Mouse (Mus musculus) right cerebral cortex, postnatal 10 days (tissue): ENCODE data around the gene Hes5.

ENCODE experiments used
- DNase-seq, 2 experiments: peaks; one replicate each; pipeline ENCODE4 v3.0.0; 2021; ENCODE audit warnings: low spot score in 2 of 2

Gene Hes5

DNA sequence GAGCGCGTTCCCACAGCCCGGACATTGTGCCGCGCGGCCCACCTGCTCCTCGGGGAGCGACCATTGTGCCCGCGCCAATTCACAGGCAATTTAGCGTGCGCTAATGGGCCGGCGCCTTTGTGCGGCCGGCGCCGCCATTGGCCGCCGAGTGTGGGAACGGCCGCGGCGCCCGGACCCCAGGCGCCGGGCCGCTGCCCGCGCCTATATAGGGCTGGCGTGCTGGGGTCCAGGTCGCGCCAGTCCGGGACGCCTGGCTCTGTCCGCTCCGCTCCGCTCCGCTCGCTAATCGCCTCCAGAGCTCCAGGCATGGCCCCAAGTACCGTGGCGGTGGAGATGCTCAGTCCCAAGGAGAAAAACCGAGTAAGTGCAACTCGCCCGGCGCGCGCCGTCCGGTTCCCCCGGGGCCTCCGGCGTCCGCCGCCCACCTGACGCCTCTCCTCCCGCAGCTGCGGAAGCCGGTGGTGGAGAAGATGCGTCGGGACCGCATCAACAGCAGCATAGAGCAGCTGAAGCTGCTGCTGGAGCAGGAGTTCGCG lies at the start of gene Hes5:
Hes5 (plus strand) TSS at position 234 of the 536 bp plus-strand sequence.
- DNase-seq: peak; percentile 89 to 93

DNA sequence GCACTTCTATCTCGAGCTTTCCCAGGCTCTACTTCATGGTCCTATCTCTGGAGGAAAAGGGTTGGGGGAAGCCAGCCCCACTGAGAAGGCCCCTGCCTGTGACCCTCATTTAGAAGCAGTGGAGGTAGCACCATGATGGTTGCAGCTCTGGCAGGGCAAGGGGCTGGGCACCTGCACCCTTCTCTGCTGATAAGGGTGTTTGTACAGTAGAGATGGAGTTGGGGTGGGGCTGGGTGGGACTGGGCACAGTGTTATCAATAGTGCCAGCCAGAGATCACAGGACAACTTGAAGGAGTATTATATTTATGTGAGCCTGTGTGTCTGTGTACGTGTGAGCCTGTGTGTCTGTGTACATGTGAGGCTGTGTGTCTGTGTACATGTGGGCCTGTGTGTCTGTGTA lies 49.1 kb upstream of the Hes5 start:
- no peak for DNase-seq

GRCm38 (mm10) chr4:154913845-154914244 lies 46.9 kb upstream of the Hes5 start:
- DNase-seq: no peak

DNA sequence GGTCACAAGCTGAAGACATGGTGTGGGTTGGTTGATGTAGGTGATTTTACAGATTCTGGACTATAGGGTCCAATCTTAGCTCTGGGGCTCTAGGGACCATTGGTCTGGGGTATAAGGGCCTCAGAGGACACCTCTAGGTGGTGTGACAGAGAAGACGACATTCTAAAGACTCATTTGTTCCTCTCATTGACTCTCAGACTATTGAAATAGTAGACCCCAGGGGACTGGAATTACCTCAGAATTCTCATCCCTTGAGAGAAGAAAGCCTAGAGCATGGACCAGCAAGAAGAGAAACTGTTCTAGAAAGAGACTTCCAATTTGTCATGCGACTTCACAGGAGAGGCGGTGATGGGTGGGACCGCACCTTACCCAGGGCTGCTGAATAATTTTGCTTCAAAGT lies 46.5 kb upstream of the Hes5 start:
- DNase-seq: no peak

DNA sequence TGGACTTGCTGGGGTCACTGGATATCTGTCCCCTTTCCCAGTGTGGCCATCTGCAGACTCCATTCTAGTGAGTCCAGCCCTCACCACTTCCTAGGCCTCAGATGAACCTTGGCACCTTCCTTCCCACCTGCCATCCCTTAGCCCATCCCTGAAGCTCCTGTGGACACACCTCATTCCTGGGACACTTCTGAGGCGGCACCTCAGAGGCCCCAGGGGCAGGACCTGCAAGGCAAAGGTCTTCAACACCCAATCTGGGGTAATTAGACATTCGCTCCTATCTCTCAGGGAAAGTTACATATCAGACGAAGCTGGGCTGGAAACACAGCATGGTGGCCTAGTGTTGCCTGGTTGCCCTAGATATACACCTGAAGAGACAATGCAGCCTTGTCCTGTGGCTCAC lies 46.0 kb upstream of the Hes5 start:
- no peak for DNase-seq

DNA sequence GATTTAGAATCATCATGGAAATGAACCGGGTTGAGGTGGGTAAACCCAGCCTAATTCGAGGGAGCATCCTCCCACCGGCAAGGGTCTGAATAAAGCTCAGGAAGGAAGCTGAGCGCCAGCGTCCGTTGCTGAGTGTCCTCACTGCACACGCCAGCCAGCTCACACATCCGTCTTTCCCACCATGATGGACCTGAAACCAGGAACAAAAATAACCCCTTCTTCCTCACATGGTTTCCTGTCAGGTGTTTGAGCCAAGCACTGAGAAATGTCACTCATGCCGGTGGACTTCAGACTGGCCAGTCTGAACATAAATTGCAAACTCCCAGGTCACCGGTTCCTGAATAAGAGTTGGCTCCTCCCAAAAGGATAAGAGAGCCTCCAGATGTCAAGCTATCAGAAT lies 45.4 kb upstream of the Hes5 start:
- no peak for DNase-seq

- no peak for DNase-seq
Measured at GRCm38 (mm10) chr4:154916662-154917061, 44.1 kb upstream of the Hes5 start.

GRCm38 (mm10) chr4:154922291-154922690 lies 38.4 kb upstream of the Hes5 start:
- no peak for DNase-seq

- no peak for DNase-seq
Measured at GRCm38 (mm10) chr4:154922931-154923330, 37.8 kb upstream of the Hes5 start.

DNA sequence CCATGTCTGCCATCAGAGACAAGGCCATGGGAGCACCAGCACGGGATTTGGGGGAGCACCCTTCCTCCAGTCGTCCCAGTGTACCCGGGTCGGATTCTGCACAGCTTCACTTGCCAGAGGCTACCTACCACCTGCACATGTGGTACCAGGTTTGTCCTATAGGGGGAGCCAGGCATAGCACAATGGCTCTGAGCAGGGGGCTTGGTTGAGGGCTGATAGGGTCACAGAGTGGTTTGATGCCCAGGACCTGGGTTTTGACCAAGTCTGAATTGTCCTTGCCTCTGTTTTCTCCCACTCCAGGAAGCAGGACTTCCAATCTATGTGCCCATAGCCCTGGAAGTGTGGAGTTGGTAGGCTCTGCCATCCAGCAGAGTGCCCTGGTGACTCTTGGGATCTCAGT lies 35.3 kb upstream of the Hes5 start:
- no peak for DNase-seq

DNA sequence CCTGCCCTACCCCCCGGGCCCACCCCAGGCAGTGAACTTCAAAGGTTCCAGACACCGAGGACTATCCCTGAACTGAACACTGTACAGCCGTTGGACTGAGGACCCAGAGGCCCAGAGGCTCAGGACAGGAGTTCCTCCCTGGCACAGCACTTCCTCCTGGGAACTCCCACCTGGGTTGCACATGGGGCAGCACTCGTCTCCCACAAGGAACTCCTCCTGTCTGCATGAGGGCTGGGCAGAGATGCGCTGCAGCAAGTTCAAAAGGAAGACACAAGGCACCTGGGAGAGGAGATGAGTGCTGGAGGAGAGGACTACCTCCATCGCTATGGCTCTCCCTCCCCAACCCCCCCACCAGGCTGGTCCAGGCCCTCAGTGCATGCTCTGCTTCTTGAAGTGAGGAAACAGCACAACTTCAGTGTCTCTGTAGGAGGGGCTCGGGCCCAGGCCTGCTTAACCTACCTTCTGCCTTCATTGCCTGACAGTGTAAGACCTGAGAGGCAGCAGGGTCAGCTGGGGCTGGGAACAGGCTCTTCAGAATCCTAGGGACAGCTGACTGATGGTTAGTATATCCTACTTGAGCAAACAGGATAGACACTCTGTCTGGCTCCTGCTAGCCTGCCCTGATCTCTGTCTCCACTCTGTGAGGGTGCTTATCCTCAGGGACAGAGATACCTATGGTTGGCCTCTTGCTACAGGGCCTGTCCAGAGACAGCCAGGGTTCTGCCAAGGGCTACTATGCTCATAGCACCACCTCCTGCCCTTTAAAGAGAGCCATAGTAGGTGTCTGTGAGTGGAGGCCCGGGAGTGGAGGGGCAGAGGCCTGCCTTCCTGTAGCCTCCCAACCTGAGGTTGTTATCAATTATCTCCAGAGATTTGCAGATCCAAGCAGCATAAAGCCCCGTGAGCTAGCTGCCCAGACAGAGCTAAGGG lies 33.5 kb upstream of the Hes5 start:
- no peak for DNase-seq

DNA sequence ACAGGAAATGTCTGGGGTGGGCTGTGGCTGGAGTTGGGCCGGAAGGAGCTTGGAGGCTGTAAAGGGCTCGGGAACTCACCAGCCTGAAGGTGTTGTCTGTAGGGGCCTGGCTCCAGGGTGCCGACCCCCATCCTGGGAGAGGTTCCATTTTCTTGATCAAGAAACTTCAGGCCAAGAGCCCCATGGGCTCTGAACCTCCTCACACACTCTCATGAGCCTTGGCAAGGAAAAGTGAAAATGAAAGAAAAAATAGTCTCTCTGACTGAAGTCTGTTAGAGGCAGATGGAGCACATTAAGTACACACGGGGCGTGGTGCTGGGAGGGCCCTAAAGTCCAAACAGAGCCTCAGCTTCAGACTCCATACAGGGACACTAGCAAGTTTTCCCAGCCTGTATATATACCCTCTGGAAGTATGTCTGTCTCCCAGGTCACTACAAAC lies 32.8 kb upstream of the Hes5 start:
- no peak for DNase-seq

GRCm38 (mm10) chr4:154928395-154929087 lies 32.2 kb upstream of the Hes5 start, which contains the start of gene Tnfrsf14:
Gene Tnfrsf14 (minus strand): TSS chr4:154928563.
- no peak for DNase-seq

DNA sequence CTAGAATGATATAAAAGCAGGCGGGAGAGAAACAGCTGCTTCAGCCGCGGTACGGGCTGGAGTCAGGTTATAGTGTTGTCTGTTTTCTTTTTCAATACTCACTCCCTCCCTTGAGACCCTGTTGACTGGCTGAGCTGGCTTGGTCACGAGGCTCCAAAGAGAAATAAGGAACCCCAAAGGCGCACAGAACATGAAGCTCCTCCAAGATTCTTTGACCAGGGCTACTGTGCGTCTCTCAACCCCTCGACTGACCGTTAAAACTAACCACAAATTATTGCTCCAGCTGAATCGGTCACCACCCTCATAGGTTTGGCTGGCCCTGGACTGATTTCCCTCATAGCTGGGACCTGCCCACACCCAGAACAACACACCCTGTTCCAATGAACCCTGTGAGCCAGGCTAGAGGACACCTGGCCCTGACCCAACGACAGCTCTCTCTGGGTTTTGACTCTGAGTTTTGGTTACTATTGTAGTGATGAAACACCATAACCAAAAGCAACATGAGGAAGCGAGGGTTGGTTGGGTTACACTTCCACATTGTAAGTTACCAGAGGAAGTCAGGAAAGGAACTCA lies 31.5 kb upstream of the Hes5 start:
- no peak for DNase-seq

DNA sequence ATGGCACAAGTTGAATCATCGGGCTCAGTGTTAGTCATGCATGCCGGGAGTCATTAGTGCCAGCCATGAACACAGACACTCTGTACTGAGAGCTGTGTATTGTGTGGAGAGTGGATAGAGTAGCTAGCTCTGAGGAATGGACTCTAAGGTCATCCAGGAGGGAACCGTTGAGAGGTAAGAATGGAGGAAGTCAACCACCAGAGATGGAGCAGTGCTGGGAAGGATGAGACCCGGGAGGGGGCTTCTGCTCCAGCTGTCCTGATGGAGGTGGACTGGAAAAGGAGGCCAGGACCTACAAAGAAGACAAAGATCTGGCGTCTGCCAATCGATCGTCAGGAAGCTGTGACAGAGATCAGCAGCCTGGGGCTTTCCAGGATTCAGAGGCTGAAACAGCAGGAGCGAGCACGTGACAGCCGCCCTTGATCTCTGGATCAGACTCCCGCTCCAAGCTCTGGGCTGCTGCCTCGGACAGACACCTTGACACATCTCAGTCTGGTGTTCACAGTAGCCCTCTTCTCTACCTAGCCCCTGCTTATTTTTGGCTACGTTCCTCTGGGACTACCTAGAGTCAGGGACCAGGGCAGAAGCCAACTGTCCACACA lies 27.3 kb upstream of the Hes5 start:
- DNase-seq: no peak

DNA sequence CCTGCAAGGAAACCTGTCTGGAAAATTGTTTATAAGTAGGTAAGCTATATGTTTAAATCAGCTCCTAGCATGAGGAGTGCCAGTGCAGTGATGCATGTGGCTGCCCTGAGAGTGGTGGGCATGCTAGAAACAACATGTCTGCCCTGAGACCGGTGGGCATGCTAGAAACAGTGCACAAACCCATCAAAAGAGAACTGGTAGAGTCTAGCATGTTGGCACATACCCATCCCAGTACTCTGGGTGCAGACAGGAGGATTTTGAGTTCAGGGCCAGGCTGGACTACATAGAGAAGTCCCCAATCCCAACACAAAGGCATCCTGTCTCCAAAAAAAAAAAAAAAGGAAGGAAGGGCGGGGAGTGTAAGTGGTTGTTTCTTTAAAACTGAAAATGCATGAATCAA lies 25.9 kb upstream of the Hes5 start:
- no peak for DNase-seq

GRCm38 (mm10) chr4:154935788-154936187 lies 24.9 kb upstream of the Hes5 start:
- no peak for DNase-seq

DNA sequence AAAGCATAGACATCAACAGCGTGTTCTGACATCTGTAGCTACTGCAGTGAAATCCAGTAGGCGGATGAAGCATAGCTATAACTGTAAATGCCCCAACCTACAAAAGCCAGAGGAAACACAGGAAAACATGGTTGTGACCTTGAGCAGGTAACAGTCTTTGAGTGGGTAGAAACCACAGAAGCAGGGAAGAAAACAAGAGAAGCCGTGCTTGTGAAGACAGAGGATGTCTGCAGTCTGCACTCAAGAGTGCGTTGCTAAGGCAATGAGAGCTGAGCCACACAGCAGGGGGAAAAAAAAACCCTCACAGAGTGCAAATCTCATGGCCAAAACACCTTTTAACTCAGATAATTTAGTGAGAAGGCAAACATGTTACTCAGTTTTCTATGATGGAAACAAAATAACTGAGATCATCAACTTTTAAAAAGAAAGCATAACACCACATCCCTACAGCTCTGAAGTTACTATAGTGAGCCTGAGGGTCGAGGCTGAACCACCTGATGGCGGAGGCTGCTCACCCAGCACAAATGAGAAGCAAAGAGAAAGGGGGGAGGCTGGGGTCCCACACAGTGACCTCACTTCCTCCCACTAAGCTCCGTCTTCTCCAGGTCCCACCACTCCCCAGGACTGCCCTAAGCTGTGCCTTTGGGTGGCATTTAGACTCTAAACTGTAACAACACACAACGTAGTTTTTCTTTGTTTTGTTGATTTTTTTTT lies 24.0 kb upstream of the Hes5 start:
- DNase-seq: no peak

DNA sequence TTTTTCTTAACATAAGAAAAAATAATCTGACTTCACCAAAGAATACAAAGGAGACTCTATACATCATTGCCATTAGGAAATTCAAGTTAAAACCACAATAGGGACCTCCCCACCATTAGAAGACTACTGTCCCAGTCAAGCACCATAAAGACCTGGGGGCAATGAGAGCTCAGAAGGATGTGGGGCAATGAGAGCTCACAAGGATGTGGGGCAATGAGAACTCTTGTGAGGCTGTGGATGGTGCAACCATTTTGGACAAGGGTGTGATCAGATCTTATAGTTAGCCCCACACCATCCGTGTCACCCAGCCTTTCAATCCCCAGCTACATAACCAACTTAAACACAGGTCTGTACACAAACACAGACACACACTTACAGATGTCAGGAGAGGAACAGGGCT lies 23.0 kb upstream of the Hes5 start:
- DNase-seq: no peak

DNA sequence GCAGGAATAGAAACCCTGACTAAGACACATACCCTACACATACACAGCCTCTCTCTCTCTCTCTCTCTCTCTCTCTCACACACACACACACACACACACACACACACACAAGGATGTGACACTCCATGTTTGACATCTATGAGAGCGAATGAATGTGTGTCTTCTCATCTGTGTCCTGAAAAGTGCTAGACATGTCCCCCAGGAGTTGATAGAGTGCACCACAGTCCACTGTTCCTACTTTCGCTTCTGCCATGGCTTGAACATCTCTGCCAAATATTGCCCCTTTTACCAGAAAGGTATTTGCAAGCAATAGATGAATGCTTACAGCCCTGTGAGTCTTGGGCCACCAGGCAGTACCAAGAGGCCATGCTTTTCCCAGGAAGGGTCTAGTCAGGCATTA lies 20.6 kb upstream of the Hes5 start:
- DNase-seq: no peak

DNA sequence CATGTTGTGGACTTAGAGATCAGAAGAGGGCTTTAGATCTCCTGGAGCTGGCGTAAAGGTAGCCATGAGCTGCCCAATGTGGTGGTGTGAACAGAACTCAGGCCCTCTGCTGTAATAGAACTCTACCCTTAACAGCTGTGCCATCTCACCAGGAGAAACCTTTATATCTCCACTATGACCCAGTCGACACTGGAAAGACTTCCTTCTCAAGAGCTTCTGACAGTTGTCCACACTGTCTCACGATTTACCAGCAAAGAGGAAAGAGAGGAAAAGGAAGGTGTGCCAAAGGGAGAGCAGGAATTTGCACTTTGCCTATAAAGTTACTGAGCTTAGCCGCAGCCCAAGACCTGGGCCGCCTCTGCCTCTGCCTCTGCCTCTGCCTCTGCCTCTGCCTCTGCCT lies 18.9 kb upstream of the Hes5 start:
- DNase-seq: no peak
